Mouse (Mus musculus) spleen, postnatal 14 days (tissue): ENCODE results near the gene Hist1h3b.

ENCODE experiments used
- DNase-seq, 2 experiments: peaks; one replicate each; pipeline ENCODE4 v3.0.0; 2021 to 2022; ENCODE audit warnings: low spot score in 2 of 2

The Hist1h3b gene

GRCm38 (mm10) chr13:23738677-23739068 lies 13.4 kb upstream of the Hist1h3b start, which contains the start of gene Hist1h1c:
Gene Hist1h1c (plus strand): TSS chr13:23738808.
- DNase-seq: peak; percentile 94 to 98

- peak; percentile 85 to 90 for DNase-seq
Measured at GRCm38 (mm10) chr13:23739069-23739921, 12.8 kb upstream of the Hist1h3b start.

- DNase-seq: no peak
Measured at GRCm38 (mm10) chr13:23739922-23740252, 12.2 kb upstream of the Hist1h3b start.

GRCm38 (mm10) chr13:23740256-23740840 lies 11.7 kb upstream of the Hist1h3b start:
- DNase-seq: no peak

- DNase-seq: no peak
Measured at GRCm38 (mm10) chr13:23740910-23741309, 11.2 kb upstream of the Hist1h3b start.

- no peak for DNase-seq
Measured at GRCm38 (mm10) chr13:23742007-23742406, 10.1 kb upstream of the Hist1h3b start.

GRCm38 (mm10) chr13:23743215-23743614 lies 8.9 kb upstream of the Hist1h3b start:
- DNase-seq: no peak

- DNase-seq: no peak
Measured at GRCm38 (mm10) chr13:23743963-23744362, 8.1 kb upstream of the Hist1h3b start.

- no peak for DNase-seq
Measured at GRCm38 (mm10) chr13:23744421-23745380, 7.4 kb upstream of the Hist1h3b start.

GRCm38 (mm10) chr13:23745381-23746161 lies 6.5 kb upstream of the Hist1h3b start, which contains the start of gene Hist1h3c:
Gene Hist1h3c (minus strand): TSS chr13:23745602.
- DNase-seq: peak; percentile 69 to 83

- DNase-seq: peak; percentile 54 to 56
Measured at GRCm38 (mm10) chr13:23746201-23747080, 5.6 kb upstream of the Hist1h3b start, which contains the start of gene Hist1h2bb. Gene Hist1h2bb (plus strand): TSS chr13:23746734.

- no peak for DNase-seq
Measured at GRCm38 (mm10) chr13:23747081-23747891, 4.8 kb upstream of the Hist1h3b start.

- no peak for DNase-seq
Measured at GRCm38 (mm10) chr13:23747892-23748288, 4.2 kb upstream of the Hist1h3b start.

- no peak for DNase-seq
Measured at GRCm38 (mm10) chr13:23749563-23750121, 2.4 kb upstream of the Hist1h3b start.

GRCm38 (mm10) chr13:23750839-23751477 lies 1.1 kb upstream of the Hist1h3b start, which contains the start of gene Hist1h2ab:
Gene Hist1h2ab (plus strand): TSS chr13:23751126.
- peak; percentile 62 to 72 for DNase-seq

GRCm38 (mm10) chr13:23751478-23751956 lies 550 bp upstream of the Hist1h3b start:
- no peak for DNase-seq

- DNase-seq: no peak
Measured at GRCm38 (mm10) chr13:23752742-23753172, 690 bp downstream of the Hist1h3b start.
